Mouse (Mus musculus) testis, adult 2 months (tissue): Measurements from ENCODE around the gene Glud1.

ENCODE experiments used
- CTCF ChIP-seq: fragments of 200-500 bp; IDR thresholded peaks from 2 replicates; pipeline ENCODE4 v1.5.1; 2012; ENCODE audit warnings: low read depth, mild to moderate bottlenecking, inconsistent platforms, low read length, moderate library complexity; ENCODE audit not compliant: control insufficient read depth, insufficient read depth, insufficient replicate concordance
- POLR2A ChIP-seq: fragments of 200-500 bp; IDR thresholded peaks from 2 replicates; pipeline ENCODE4 v1.6.1; 2012; ENCODE audit warnings: low read depth, mild to moderate bottlenecking, inconsistent platforms, low read length, moderate library complexity; ENCODE audit not compliant: control insufficient read depth

DNA sequence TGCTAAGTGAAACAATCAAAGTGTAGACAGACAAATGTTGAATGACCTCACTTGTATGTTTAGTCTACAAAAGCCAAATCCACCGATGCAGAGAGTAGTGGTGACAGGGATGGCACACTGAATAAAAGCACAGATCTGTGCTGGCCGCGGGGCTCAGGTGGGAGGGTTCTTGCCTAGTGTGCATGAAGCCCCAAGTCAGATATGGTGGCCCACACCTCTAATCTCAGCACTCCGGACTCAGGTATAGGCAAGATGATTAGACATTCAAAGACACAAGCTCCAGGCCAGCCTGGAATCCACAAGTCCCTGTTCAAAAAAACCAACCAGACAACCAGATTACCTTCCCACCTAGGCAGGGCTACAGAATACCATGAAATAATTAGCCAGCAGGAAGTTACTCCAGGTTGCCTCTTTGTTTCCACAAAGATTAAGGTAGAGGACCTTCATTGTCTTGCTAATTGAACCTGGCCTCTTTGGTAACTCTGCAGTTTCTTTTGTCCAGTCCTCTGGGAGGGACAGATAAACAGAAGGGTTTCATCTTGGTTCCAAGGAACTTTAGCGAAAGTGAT lies 49.2 kb downstream of the Glud1 start:
- TF ChIP-seq POLR2A (no peak), CTCF (no peak)
